ENCODE assay signal across 8 mouse cellular contexts in genomic region chr11:118418834-118419504, GRCm38 (mm10). TPM values are rescaled to one million over a fixed set of nuclear protein-coding genes. Genes with fewer than 3 reads are reported as not detected.
DNase-seq lines count a peak whose midpoint lies in the region; ATAC-seq lines count a peak whose summit lies in the region.

TSS of gene Cant1 (minus strand) at chr11:118419086.

- intact Hi-C loops in gastrocnemius, postnatal 14 days (cut with DNase I; ENCODE audit: low total_unique reads) = no loop called here
- intact Hi-C loops in left cerebral cortex, postnatal 10 days (cut with DNase I) = no loop called here

- peak; percentile 91 for ATAC-seq in inflammation-experienced regulatory T-cells, adult 6 months
- peak; percentile 90 for ATAC-seq in megakaryocyte-erythroid progenitor cell, adult 5-6 weeks (replicated peaks; ENCODE audit: low FRiP score, low TSS enrichment, poor library complexity, severe bottlenecking)

- peak; percentile 98 to 99 for DNase-seq in adrenal gland, adult (ENCODE audit: inconsistent age in 2 of 2, low spot score in 1 of 2)
- peak; percentile 99 for DNase-seq in embryo, embryonic 10.5 days (ENCODE audit: low spot score)
- peak; percentile 97 for DNase-seq in gastrocnemius, postnatal 14 days
- DNase-seq in left cerebral cortex, postnatal 10 days (ENCODE audit: extremely low spot score in 1 of 2, low spot score in 2 of 2) = peak; percentile 98
- peak; percentile 99 for DNase-seq in right cerebral cortex, postnatal 25 days
- peak; percentile 97 for DNase-seq in urinary bladder, postnatal 4 days (ENCODE audit: low spot score in 2 of 2)

RNA-seq across cellular contexts. Expression of gene Cant1, which starts in this region (rescaled TPM):
- total RNA-seq in gastrocnemius, postnatal 14 days (2021) = 10 to 100 TPM; 11.0 to 11.7 TPM
- polyA plus RNA-seq in inflammation-experienced regulatory T-cells, adult 6 months (2017; shearing (Covaris generic)) = 10 to 100 TPM; 23.6 to 35.7 (median 25.1) TPM
- total RNA-seq in left cerebral cortex, postnatal 10 days (2021) = 10 to 100 TPM; 37.5 to 37.6 TPM
- total RNA-seq in megakaryocyte-erythroid progenitor cell, adult 5-6 weeks (2014; fragmentation: Nextera tagmentation) = 23.9 and 24.7 TPM in 2 replicates
- 7.3 and 11.3 TPM in 2 replicates for total RNA-seq in megakaryocyte-erythroid progenitor cell, adult 5-6 weeks (2017)

Comparison
In these comparisons a context has a peak if more than half of its experiments do, and no peak if none do; other contexts are left out.
1. Peak in every context shown above with its lines: DNase-seq and ATAC-seq.